In genomic region chr11:114830433-114830773, GRCm38 (mm10) we compare ENCODE assay signal across 12 mouse cellular contexts. TPM values are rescaled to one million over a fixed set of nuclear protein-coding genes. Genes with fewer than 3 reads are reported as not detected.
DNase-seq lines count a peak whose midpoint lies in the region; ATAC-seq and TF ChIP-seq lines count a peak whose summit lies in the region.
"Had no signal": no experiment of that assay in that cellular context is flagged by ENCODE, and none has a peak within 500 bp of the region (broad histone marks: within the 10 kb centered on the region; RNA-seq: fewer than 3 reads in every experiment).

No protein-coding gene starts in this region.

- no peaks in the 10 kb centered on the region for H3K27me3 ChIP-seq in neural tube, embryonic 11.5 days (ENCODE audit: control insufficient read depth, insufficient read depth, low read length)
- no peaks in the 10 kb centered on the region for H3K27me3 ChIP-seq in liver, embryonic 13.5 days
- H3K27me3 ChIP-seq in stomach, postnatal 0 days (ENCODE audit: control insufficient read depth, insufficient read depth, low read length): no peaks in the 10 kb centered on the region

- peaks cover 14% of the 10 kb centered on the region for H3K4me1 ChIP-seq in neural tube, embryonic 11.5 days (ENCODE audit: control insufficient read depth, insufficient read depth, low read length)
- peaks cover 41% of the 10 kb centered on the region for H3K4me1 ChIP-seq in liver, embryonic 13.5 days (replicated peaks)
- peaks cover 9% of the 10 kb centered on the region; the same call in 1 of the 2 replicates for H3K4me1 ChIP-seq in stomach, postnatal 0 days (replicated peaks; ENCODE audit: control insufficient read depth, insufficient read depth)

- TF ChIP-seq CTCF in stomach, postnatal 0 days (IDR thresholded peaks at IDR 0.05; ENCODE audit: low read depth): no peak

- H3K4me3 ChIP-seq in neural tube, embryonic 11.5 days (ENCODE audit: low read depth, low read length): no peak overlapping the region
- H3K4me3 ChIP-seq in liver, embryonic 13.5 days (replicated peaks): peak overlapping the region; percentile 41; the same call in 1 of the 2 replicates
- H3K4me3 ChIP-seq in stomach, postnatal 0 days (ENCODE audit: low read depth, low read length): 0 out of 2 replicates have a peak overlapping the region, but pooled peaks have one; percentile 21

- H3K9ac ChIP-seq in neural tube, embryonic 11.5 days (ENCODE audit: low read length): peak overlapping the region; percentile 57
- peak overlapping the region; percentile 59; the same call in 1 of the 2 replicates for H3K9ac ChIP-seq in liver, embryonic 13.5 days
- H3K9ac ChIP-seq in stomach, postnatal 0 days (ENCODE audit: low read length): peak overlapping the region; percentile 45; the same call in 1 of the 2 replicates

- peak; percentile 44 for DNase-seq in gastrocnemius, postnatal 25 days
- no peak for DNase-seq in gastrocnemius, postnatal 14 days
- no peak for DNase-seq in neural tube, embryonic 11.5 days (ENCODE audit: low spot score)
- DNase-seq in neural tube, embryonic 10.5 days (ENCODE audit: extremely low spot score, low spot score): no peak
- no peak for DNase-seq in liver, embryonic 13.5 days
- DNase-seq in stomach, postnatal 0 days (ENCODE audit: low spot score): no peak
- no peak for DNase-seq in adrenal gland, postnatal 36 days
- DNase-seq: adrenal gland, adult 8-10 months had no signal

- H3K36me3 ChIP-seq in neural tube, embryonic 11.5 days (ENCODE audit: control insufficient read depth, insufficient read depth, low read length): no peaks in the 10 kb centered on the region
- H3K36me3 ChIP-seq in liver, embryonic 13.5 days: no peaks in the 10 kb centered on the region
- no peaks in the 10 kb centered on the region for H3K36me3 ChIP-seq in stomach, postnatal 0 days (ENCODE audit: control insufficient read depth, insufficient read depth, low read length)

- H3K9me3 ChIP-seq in neural tube, embryonic 11.5 days (ENCODE audit: control insufficient read depth, low read length): no peaks in the 10 kb centered on the region
- H3K9me3 ChIP-seq in liver, embryonic 13.5 days (replicated peaks): no peaks in the 10 kb centered on the region
- no peaks in the 10 kb centered on the region for H3K9me3 ChIP-seq in stomach, postnatal 0 days (ENCODE audit: control insufficient read depth, low read length)

- TF ChIP-seq EP300 in stomach, postnatal 0 days (optimal IDR thresholded peaks at IDR 0.05): no peak

- no peak for ATAC-seq in neural tube, embryonic 11.5 days (ENCODE audit: insufficient read depth, low FRiP score, low TSS enrichment)
- peak; percentile 17 for ATAC-seq in liver, embryonic 13.5 days (ENCODE audit: low read depth)
- ATAC-seq in stomach, postnatal 0 days (ENCODE audit: low FRiP score, low TSS enrichment): no peak
- no peak for ATAC-seq in cerebellum, adult (ENCODE audit: insufficient number of reproducible peaks, low FRiP score, low TSS enrichment)

- 10% methylated on average over 8 of the region's 8 CpGs for WGBS in neural tube, embryonic 11.5 days
- WGBS in liver, embryonic 13.5 days (ENCODE audit: insufficient replicate concordance): 39% methylated on average over 8 of the region's 8 CpGs
- 27% methylated on average over 8 of the region's 8 CpGs for WGBS in stomach, postnatal 0 days

- H3K4me2 ChIP-seq in neural tube, embryonic 11.5 days (ENCODE audit: low read depth): peak overlapping the region; percentile 55
- peak overlapping the region; percentile 68 for H3K4me2 ChIP-seq in liver, embryonic 13.5 days
- H3K4me2 ChIP-seq in stomach, postnatal 0 days (replicated peaks; ENCODE audit: low read depth): peak overlapping the region; percentile 50

- intact Hi-C loops in gastrocnemius, postnatal 14 days (cut with DNase I; ENCODE audit: low total_unique reads): no loop called here

- H3K27ac ChIP-seq in neural tube, embryonic 11.5 days (ENCODE audit: low read depth, low read length): peak overlapping the region; percentile 68; the same call in 1 of the 2 replicates
- peak overlapping the region; percentile 59 for H3K27ac ChIP-seq in liver, embryonic 13.5 days
- peak overlapping the region; percentile 79 for H3K27ac ChIP-seq in stomach, postnatal 0 days (replicated peaks)
- H3K27ac ChIP-seq: macrophage had no signal

RNA-seq across cellular contexts. Expression of gene Gprc5c, which starts 20.5 kb away (rescaled TPM):
- total RNA-seq in gastrocnemius, postnatal 25 days (2021): 10 to 100 TPM; 31.2 to 47.0 TPM
- total RNA-seq in gastrocnemius, postnatal 14 days (2021): 10 to 100 TPM; 39.1 to 43.0 TPM
- polyA plus RNA-seq in neural tube, embryonic 11.5 days (2014; fragmentation: Nextera tagmentation; extraction: Ambion mirVana): 24.4 and 26.0 TPM in 2 replicates
- 11.3 and 12.8 TPM in 2 replicates for polyA plus RNA-seq in liver, embryonic 13.5 days (2015; fragmentation: Nextera tagmentation; extraction: Ambion mirVana)
- polyA plus RNA-seq in stomach, postnatal 0 days (2015; fragmentation: Nextera tagmentation; extraction: Ambion mirVana): 10.8 and 11.2 TPM in 2 replicates
- 1 to 10 TPM; 6.9 to 8.8 TPM for total RNA-seq in adrenal gland, postnatal 36 days (2021)

RNA-seq across cellular contexts. Expression of gene Gpr142, which starts 31.7 kb away (rescaled TPM):
- not detected for total RNA-seq in gastrocnemius, postnatal 25 days (2021)
- total RNA-seq in gastrocnemius, postnatal 14 days (2021): not detected
- polyA plus RNA-seq in neural tube, embryonic 11.5 days (2014; fragmentation: Nextera tagmentation; extraction: Ambion mirVana): not detected in 2 replicates
- polyA plus RNA-seq in liver, embryonic 13.5 days (2015; fragmentation: Nextera tagmentation; extraction: Ambion mirVana): not detected in 2 replicates
- polyA plus RNA-seq in stomach, postnatal 0 days (2015; fragmentation: Nextera tagmentation; extraction: Ambion mirVana): 0.08 TPM in 1 of 2 replicates, not detected in the other
- total RNA-seq in adrenal gland, postnatal 36 days (2021): not detected
- total RNA-seq: adrenal gland, adult 8-10 months had no signal
- polyA plus RNA-seq: C2C12; macrophage; testis, adult 2 months had no signal

RNA-seq across cellular contexts. Expression of gene Btbd17, which starts 34.7 kb away (rescaled TPM):
- total RNA-seq in gastrocnemius, postnatal 25 days (2021): not detected
- 1 to 10 TPM in 1 of 2 experiments, under 1 TPM in 1; 0.38 to 1.1 TPM for total RNA-seq in gastrocnemius, postnatal 14 days (2021)
- 43.1 and 51.5 TPM in 2 replicates for polyA plus RNA-seq in neural tube, embryonic 11.5 days (2014; fragmentation: Nextera tagmentation; extraction: Ambion mirVana)
- 0.07 and 0.13 TPM in 2 replicates for polyA plus RNA-seq in liver, embryonic 13.5 days (2015; fragmentation: Nextera tagmentation; extraction: Ambion mirVana)
- polyA plus RNA-seq in stomach, postnatal 0 days (2015; fragmentation: Nextera tagmentation; extraction: Ambion mirVana): 0.44 and 0.74 TPM in 2 replicates
- not detected for total RNA-seq in adrenal gland, postnatal 36 days (2021)
- total RNA-seq: adrenal gland, adult 8-10 months had no signal
- polyA plus RNA-seq: macrophage had no signal

RNA-seq across cellular contexts. Expression of gene Cd300a, which starts 59.4 kb away (rescaled TPM):
- total RNA-seq in gastrocnemius, postnatal 25 days (2021): under 1 TPM; 0.43 to 0.72 TPM
- under 1 TPM; 0.55 to 0.84 TPM for total RNA-seq in gastrocnemius, postnatal 14 days (2021)
- polyA plus RNA-seq in neural tube, embryonic 11.5 days (2014; fragmentation: Nextera tagmentation; extraction: Ambion mirVana): 0.62 and 1.0 TPM in 2 replicates
- polyA plus RNA-seq in liver, embryonic 13.5 days (2015; fragmentation: Nextera tagmentation; extraction: Ambion mirVana): 4.0 and 5.5 TPM in 2 replicates
- polyA plus RNA-seq in stomach, postnatal 0 days (2015; fragmentation: Nextera tagmentation; extraction: Ambion mirVana): 1.5 and 2.1 TPM in 2 replicates
- 1 to 10 TPM; 1.4 to 2.4 TPM for total RNA-seq in adrenal gland, postnatal 36 days (2021)
